In the genomic region with DNA sequence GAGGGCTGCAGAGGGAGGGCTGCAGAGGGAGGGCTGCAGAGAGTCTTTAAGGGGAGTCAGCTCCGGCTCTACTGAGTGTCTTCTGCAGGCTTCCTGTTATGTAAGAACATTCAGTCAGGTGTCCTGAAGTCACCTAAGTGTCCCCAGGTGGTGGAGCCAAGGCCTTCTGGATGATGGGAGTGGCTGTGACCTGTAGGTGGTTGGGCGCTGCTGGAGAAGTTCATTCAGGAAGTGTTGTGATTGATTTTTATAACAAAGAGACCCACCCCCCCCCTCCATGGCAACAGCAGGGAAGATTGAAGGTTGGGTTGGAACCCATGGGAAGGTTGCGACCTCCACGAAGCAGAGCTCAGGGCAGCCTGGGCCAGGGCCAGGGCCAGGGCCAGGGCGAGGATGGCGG, we compare ENCODE assay signal across 10 mouse cellular contexts.
"Had no signal": no experiment of that assay in that cellular context is flagged by ENCODE, and none has a peak within 500 bp of the region (broad histone marks: within the 10 kb centered on the region; RNA-seq: fewer than 3 reads in every experiment).

No protein-coding gene starts in this region.

- H3K27me3 ChIP-seq: kidney, embryonic 15.5 days; limb, embryonic 13.5 days; midbrain, embryonic 13.5 days had no signal

- ATAC-seq: midbrain, embryonic 13.5 days had no signal

- DNase-seq: kidney, adult 2 months; kidney, postnatal 25 days; lung, adult 18-20 months; lung, postnatal 36 days; thymus, adult 18-20 months; thymus, postnatal 25 days had no signal

- H3K9me3 ChIP-seq: kidney, embryonic 15.5 days; limb, embryonic 13.5 days; midbrain, embryonic 13.5 days had no signal

- H3K27ac ChIP-seq: kidney, embryonic 15.5 days; limb, embryonic 13.5 days; liver, embryonic 14.5 days; midbrain, embryonic 13.5 days had no signal

- H3K9ac ChIP-seq: kidney, embryonic 15.5 days; limb, embryonic 13.5 days; liver, embryonic 14.5 days; midbrain, embryonic 13.5 days had no signal

- H3K4me2 ChIP-seq: kidney, embryonic 15.5 days; limb, embryonic 13.5 days; midbrain, embryonic 13.5 days had no signal

- H3K36me3 ChIP-seq: kidney, embryonic 15.5 days; limb, embryonic 13.5 days; midbrain, embryonic 13.5 days had no signal

- H3K4me1 ChIP-seq: kidney, embryonic 15.5 days; limb, embryonic 13.5 days had no signal

- H3K4me3 ChIP-seq: kidney, embryonic 15.5 days; limb, embryonic 13.5 days; midbrain, embryonic 13.5 days had no signal
